Mouse (Mus musculus) skeletal muscle tissue, adult 2 months (tissue): ENCODE measurements at regions not wholly inside any gene's neighbourhood (a gene's known extent, or its start where the extent isn't known, plus 50 kb on each side); places are given as distances from the start of the nearest gene placed in this dataset.

Experiments
- DNase-seq: peaks from one replicate; pipeline ENCODE4 v3.0.0-alpha.2; 2012; ENCODE audit warnings: low read depth, low spot score

DNA sequence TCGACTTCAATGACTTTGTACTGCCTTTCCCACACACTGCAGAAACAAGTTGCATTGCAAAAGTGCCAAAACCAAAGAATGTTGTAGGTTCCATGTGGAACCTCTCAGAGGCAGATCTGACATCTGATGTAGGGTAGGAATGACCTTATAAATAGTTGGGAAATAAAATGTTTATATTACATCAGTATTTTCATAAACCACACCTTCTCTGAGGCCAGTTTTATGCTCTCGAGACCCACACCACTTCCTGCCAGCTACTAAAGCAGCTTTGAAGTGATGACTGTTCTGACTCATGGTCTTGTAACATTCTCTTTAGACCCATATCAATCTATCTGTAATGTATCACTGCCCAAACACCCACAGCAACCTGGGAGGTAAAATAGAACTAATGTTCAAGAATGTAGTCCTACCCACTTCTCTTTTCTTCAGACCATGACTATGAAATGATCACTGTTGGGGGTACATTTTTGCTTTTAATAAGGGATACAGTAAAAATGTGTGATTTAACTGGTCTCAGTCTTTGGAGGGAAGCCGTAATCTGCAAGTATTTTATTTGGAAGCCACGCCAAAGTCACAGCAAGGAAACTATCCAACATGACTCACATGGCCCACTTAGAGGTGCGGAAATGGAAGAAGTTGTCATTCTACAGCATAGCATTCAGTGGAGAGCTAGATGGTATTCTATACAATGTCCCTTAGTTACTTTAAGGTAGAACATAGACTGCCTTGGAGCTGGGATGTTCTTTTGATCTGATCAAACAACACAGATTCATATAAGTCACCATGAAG lies 199.4 kb downstream of the Snx13 start:
- DNase-seq = no peak

DNA sequence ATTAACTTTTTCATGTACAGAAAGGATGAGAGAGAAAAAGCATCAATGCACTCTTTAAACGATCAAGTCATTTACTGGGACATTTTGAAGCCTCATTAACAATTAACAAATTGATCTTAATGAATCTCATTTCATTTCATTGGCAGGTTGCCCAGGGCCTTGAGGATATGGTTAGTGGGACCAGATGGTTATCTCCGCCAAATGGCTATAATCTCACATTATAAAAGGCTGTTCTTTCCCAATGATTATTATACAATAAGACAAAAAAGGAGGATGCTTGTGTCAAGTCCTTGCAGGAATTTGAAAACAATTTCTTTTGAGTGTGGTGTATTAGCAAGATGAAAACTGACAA lies 185.3 kb downstream of the Snx13 start:
- no peak for DNase-seq

DNA sequence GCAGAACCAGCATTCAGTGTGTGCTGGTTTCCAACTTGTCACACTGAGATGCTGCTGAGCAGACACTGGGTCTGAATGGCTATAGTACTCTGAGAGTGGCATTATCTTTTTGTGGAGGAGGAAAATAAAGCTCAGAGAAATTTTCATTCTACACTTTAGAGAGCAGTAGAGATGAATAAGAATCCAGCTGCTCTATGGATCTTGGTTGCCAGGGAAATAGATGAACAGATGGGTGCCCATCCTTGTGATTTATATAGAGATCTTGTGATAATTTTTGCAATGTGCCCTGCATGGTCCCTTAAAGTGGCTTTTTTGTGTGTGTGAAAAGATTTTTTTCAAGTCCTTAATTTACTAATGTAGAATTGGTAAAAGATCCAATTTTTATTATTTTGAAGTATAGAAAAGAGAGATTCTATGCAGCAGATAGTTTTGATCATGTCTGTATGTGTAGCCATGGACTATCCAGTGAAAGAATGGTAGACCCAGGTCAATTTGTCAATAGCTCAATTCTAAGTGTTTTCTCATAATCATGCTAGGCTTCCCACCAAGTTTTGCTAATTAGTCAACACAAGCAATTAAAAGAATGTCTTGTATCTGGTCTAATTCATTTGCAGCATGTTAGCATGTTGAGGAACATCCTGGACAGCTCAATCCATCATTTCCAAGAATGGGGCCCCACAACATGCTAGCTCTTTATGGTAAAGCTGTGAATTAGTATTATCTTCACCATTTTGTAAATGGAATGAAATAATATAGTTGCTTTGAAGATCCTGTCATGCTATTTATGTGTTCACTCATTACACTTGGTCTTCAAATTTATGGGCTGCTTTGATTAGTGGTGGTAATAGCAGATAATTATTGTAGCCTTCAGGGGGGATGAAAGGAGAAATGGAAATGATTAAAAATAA lies 184.7 kb downstream of the Snx13 start:
- DNase-seq = no peak

DNA sequence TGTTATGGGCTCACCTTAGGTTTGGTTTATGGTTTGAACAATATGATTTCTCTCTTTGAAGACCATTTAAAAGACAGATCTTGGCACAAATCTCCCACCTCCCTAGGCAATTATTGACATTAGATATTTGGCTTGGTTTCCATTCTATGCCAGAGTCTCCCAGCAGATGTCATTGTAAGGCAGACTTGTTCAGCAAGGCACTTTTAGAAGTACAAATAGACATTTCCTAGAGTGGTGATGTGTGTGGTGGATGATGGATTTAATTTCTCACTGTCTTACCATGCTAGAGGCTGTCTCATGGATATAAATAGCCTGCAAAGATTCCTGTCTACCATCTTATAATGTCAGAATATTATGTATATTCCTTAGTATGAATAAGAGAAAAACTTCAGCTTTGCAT lies 173.4 kb downstream of the Snx13 start:
- no peak for DNase-seq

- DNase-seq = no peak
Measured at GRCm38 (mm10) chr12:35220002-35220401, 173.0 kb downstream of the Snx13 start.

DNA sequence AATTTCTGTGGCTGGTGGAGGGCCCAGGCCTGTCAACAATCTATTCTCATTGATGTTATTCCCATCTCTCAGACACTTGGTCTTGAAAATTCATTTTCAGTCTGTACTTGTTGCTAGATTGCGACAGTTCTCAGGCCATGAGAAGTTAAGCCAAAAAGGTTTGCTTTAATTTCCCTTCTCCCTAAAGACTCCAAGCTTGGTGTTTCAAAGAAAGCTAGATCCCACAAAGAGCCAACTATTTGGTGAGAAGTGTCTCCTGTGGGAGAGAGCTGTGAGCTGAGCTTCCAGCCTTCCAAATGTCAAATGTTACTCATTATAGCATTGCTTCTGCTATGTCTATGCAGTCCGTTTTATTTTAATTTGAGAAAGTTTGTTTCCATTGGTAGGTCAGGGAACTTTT lies 169.7 kb downstream of the Snx13 start:
- peak; percentile 42 for DNase-seq

GRCm38 (mm10) chr12:35209399-35209798 lies 162.4 kb downstream of the Snx13 start:
- no peak for DNase-seq

DNA sequence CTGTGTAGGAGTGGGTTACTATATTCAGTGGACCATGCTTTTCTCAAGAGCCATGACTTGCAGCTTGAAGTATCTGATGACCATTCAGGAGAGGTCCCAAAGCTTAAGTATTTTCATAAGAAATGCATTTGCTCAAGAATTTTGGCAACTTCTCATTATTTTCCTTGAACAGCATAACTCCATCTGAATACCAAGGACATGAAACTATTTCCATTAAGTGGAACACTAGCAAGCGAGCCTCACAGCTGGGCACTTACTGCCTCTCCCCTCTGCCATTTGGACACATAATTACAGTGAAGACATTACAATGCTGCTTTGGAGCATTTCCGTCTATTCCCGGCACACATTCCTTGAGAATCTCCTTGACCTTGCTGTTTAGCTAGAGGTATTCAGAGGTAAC lies 160.6 kb downstream of the Snx13 start:
- DNase-seq = peak; percentile 14

DNA sequence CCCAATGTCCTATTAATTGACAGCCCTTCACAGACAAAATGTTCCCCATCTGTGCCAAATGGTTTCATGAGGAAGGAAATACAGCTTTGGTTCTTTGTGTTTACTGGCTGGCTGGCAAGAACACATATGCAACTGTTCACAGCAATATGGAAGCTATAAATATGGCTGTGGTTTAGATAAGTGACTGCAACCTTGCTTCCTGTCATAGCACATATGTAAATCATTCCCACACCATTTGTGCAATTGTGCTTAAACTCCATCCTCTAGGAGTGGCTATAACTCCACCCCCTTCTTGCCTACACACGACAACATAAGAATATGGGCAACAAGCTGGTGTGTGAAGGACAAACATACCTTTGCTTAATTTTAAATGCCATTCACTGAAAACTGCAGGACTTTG lies 156.4 kb downstream of the Snx13 start:
- DNase-seq = no peak

DNA sequence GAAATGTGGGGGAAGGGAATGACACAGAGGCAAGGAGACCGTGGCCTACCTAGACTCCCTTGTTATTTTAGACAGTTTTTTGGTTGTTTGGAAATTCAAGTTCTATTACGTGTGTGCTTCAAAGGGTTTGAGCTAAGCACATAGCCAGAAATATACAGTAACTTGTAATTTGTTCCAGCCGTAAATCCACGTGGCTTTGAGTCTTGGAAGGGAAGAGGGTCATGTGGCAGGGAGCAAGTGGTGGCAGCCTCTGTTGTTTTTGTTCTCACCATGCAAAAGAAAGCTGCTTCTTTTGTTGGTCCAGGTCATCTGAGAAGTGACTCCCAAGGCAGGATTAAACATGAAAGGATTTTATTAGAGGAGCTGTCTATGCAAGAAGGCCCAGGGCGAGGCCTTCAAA lies 153.1 kb downstream of the Snx13 start:
- DNase-seq = no peak
